Mouse (Mus musculus): ENCODE measurements around the gene Rbms3. TPM values are rescaled to one million over a fixed set of nuclear protein-coding genes. Genes with fewer than 3 reads are reported as not detected.

Rbms3 gene
- polyA plus RNA-seq, 1 experiment from 2014 or later, result 43.1 TPM

DNA sequence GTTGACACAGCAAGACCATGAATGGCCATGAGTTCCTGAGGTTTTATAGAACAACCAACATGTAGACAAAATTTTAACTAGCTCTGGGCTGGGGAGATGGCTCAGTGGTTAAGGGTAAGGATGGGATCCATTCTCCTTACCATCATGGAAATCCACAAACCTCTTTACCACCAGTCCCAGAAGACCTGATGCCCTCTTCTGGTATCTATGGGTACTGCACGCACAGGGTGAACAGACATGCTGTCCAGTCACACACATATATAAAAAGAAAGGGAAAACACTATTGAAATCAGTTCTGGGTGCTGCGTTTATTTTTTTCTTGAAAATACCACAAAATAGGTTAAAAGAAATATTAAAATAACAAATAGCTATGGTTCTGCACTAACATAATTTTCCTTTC is 577.8 kb downstream of the Rbms3 start:
- Histone ChIP-seq H3K4me3 (ENCODE audit: low read length) (no peak overlapping the region), H3K27me3 (replicated peaks; ENCODE audit: control insufficient read depth, insufficient read depth, low read length) (no peaks in the 10 kb centered on the region), H3K9ac (ENCODE audit: low read depth, low read length) (no peak overlapping the region), H3K4me1 (ENCODE audit: control insufficient read depth, insufficient read depth, low read length) (peaks cover 5% of the 10 kb centered on the region; the same call in 1 of the 2 replicates), H3K9me3 (ENCODE audit: control insufficient read depth, low read length) (no peaks in the 10 kb centered on the region), H3K4me2 (ENCODE audit: low read depth, low read length) (no peak overlapping the region), H3K36me3 (ENCODE audit: control insufficient read depth, insufficient read depth, low read length) (no peaks in the 10 kb centered on the region), H3K27ac (ENCODE audit: low read length) (no peak overlapping the region)
- no peak for ATAC-seq
- WGBS, result 94% methylated on average over 2 of the region's 2 CpGs

DNA sequence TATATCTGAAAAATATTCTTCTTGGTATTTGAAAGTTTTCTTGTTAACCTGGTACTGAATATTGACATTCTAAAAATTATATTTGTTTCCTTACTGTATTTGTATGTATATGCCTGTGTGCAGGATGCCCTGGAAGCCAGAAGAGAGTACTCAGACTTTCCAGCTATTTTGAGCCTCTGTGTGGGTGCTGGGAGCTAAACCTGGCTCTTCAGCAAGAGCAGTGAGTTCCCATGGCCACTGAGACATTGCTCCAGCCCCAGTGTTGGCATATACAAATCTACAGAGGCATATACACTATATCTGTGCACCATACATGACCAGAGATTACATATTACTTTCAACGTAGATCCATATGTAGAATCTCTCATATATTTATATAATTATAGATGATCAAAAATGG is 581.1 kb downstream of the Rbms3 start:
- WGBS, result 84% methylated on average over 1 of the region's 1 CpGs
- Histone ChIP-seq H3K36me3 (ENCODE audit: control insufficient read depth, insufficient read depth, low read length) (no peaks in the 10 kb centered on the region), H3K9ac (ENCODE audit: low read depth, low read length) (no peak overlapping the region), H3K4me2 (ENCODE audit: low read depth, low read length) (no peak overlapping the region), H3K27me3 (replicated peaks; ENCODE audit: control insufficient read depth, insufficient read depth, low read length) (no peaks in the 10 kb centered on the region), H3K9me3 (ENCODE audit: control insufficient read depth, low read length) (no peaks in the 10 kb centered on the region), H3K4me3 (ENCODE audit: low read length) (no peak overlapping the region), H3K27ac (ENCODE audit: low read length) (no peak overlapping the region), H3K4me1 (ENCODE audit: control insufficient read depth, insufficient read depth, low read length) (peaks cover 5% of the 10 kb centered on the region; the same call in 1 of the 2 replicates)
- no peak for ATAC-seq

DNA sequence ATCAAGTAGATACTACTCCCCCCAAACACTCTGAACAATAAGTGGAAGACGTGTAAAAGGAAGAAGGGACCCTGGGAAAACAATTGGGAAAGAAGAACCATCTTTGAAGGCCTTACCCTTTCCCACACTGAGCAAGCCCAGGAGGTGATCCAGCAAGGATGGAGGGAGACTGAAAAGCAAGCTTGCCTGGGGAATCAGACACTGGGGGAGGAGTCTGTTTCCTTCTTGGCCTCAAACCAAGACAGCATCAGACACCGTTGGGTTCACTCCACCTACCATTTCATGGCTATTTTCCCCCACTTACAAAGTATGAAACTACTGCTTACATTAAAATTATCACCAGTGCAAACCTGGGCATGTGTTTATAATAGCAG is 587.7 kb downstream of the Rbms3 start:
- ATAC-seq, result peak; percentile 65
- Histone ChIP-seq H3K36me3 (ENCODE audit: control insufficient read depth, insufficient read depth, low read length) (no peaks in the 10 kb centered on the region), H3K27ac (ENCODE audit: low read length) (peak overlapping the region; percentile 55), H3K9me3 (ENCODE audit: control insufficient read depth, low read length) (no peaks in the 10 kb centered on the region), H3K27me3 (replicated peaks; ENCODE audit: control insufficient read depth, insufficient read depth, low read length) (no peaks in the 10 kb centered on the region), H3K4me3 (ENCODE audit: low read length) (no peak overlapping the region), H3K9ac (ENCODE audit: low read depth, low read length) (no peak overlapping the region), H3K4me2 (ENCODE audit: low read depth, low read length) (no peak overlapping the region), H3K4me1 (ENCODE audit: control insufficient read depth, insufficient read depth, low read length) (peaks cover 9% of the 10 kb centered on the region; the same call in 1 of the 2 replicates)
- WGBS, result 34% methylated on average over 2 of the region's 2 CpGs

DNA sequence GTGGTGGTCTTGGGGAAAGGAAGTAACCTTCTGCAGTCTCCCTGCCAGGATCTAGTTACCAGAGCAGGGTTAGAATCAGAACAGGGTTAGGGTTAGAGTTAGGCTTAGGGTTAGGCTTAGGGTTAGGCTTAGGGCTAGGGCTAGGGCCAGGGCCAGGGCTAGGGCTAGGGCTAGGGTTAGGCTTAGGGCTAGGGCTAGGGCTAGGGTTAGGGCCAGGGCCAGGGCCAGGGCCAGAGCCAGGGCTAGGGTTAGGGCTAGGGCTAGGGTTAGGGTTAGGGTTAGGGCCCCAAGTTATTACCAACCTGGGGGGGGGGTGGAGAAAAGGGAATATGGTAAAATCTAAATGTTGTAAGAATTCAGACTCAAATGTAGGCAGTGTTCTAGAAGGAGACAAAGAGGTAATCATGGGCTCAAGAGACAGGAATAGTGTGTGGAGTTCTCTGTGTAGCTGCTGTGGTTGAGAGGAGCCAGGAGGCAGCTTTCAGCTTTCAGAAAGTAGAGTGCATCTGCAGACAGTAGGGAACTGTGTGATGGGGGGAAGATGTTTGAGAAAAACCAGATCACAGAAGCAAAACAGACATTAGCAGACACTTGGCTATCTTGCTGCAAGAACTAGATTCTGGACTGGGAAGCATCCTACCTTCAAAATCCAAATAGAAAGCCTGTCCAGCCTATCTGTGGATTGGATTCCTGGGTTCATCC is 588.3 kb downstream of the Rbms3 start:
- H3K4me1 ChIP-seq (ENCODE audit: control insufficient read depth, insufficient read depth, low read length), result peaks cover 9% of the 10 kb centered on the region; the same call in 1 of the 2 replicates
- ATAC-seq, result peak; percentile 70

DNA sequence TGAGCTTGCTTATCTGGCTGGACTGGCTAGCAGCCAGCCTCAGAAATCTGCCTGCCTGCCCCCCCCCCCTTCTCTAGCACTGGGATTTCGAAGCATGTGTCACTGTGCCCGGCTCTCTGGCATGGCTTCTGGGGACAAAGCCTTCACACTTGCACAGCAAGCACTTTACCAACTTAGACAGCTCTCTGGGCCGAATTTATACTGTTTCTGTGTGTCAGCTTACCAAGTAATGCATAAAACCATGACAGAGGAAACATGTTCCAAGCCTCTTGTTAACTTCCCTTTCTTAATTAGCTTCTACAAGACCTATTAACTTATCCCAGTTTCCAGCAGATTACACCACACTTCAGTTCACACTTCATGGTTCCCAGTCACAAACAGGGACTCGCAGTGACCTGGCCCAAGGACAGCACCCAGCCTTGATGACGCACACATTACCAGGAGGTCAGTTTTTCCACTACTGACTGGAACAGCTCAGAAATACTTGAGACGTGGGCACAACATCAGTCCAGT is 589.7 kb downstream of the Rbms3 start:
- WGBS, result 61% methylated on average over 6 of the region's 6 CpGs
- ATAC-seq, result no peak
- Histone ChIP-seq H3K9me3 (ENCODE audit: control insufficient read depth, low read length) (no peaks in the 10 kb centered on the region), H3K4me2 (ENCODE audit: low read depth, low read length) (no peak overlapping the region), H3K36me3 (ENCODE audit: control insufficient read depth, insufficient read depth, low read length) (no peaks in the 10 kb centered on the region), H3K4me3 (ENCODE audit: low read length) (no peak overlapping the region), H3K9ac (ENCODE audit: low read depth, low read length) (no peak overlapping the region), H3K4me1 (ENCODE audit: control insufficient read depth, insufficient read depth, low read length) (peaks cover 9% of the 10 kb centered on the region; the same call in 1 of the 2 replicates), H3K27me3 (replicated peaks; ENCODE audit: control insufficient read depth, insufficient read depth, low read length) (no peaks in the 10 kb centered on the region), H3K27ac (ENCODE audit: low read length) (no peak overlapping the region)

More for the DNA sequence above, 588.3 kb downstream of the Rbms3 start:
- no peak overlapping the region for H3K9ac ChIP-seq (ENCODE audit: low read depth, low read length)
- H3K27ac ChIP-seq (ENCODE audit: low read length), result peak overlapping the region; percentile 55
- no peaks in the 10 kb centered on the region for H3K9me3 ChIP-seq (ENCODE audit: control insufficient read depth, low read length)
- H3K4me3 ChIP-seq (ENCODE audit: low read length), result no peak overlapping the region
- H3K36me3 ChIP-seq (ENCODE audit: control insufficient read depth, insufficient read depth, low read length), result no peaks in the 10 kb centered on the region
- no peak overlapping the region for H3K4me2 ChIP-seq (ENCODE audit: low read depth, low read length)
- H3K27me3 ChIP-seq (replicated peaks; ENCODE audit: control insufficient read depth, insufficient read depth, low read length), result no peaks in the 10 kb centered on the region

DNA sequence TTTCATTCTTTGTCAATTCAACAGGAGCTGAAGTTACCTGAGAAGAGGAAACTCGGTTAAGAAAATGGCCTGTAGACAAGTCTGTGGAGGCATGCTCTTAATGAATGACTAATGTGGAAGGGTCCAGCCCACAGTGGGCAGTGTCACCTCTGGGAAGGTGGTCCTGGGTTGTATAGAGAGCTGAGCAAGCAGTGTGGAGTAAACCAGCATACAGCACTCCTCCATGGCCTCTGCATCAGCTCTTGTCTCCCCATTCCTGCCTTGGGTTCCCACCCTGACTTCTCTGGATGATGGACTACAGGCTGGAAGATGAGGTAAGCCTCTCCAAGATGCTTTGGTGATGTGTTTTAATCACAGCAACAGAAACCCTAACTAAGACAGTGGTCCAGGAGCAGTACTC is 597.0 kb downstream of the Rbms3 start:
- Histone ChIP-seq H3K4me1 (ENCODE audit: control insufficient read depth, insufficient read depth, low read length) (peaks cover 15% of the 10 kb centered on the region), H3K9me3 (ENCODE audit: control insufficient read depth, low read length) (no peaks in the 10 kb centered on the region), H3K36me3 (ENCODE audit: control insufficient read depth, insufficient read depth, low read length) (no peaks in the 10 kb centered on the region), H3K27me3 (replicated peaks; ENCODE audit: control insufficient read depth, insufficient read depth, low read length) (no peaks in the 10 kb centered on the region), H3K9ac (ENCODE audit: low read depth, low read length) (no peak overlapping the region), H3K4me3 (ENCODE audit: low read length) (no peak overlapping the region), H3K27ac (ENCODE audit: low read length) (no peak overlapping the region), H3K4me2 (ENCODE audit: low read depth, low read length) (no peak overlapping the region)
- ATAC-seq, result no peak
- 97% methylated on average over 1 of the region's 1 CpGs for WGBS

DNA sequence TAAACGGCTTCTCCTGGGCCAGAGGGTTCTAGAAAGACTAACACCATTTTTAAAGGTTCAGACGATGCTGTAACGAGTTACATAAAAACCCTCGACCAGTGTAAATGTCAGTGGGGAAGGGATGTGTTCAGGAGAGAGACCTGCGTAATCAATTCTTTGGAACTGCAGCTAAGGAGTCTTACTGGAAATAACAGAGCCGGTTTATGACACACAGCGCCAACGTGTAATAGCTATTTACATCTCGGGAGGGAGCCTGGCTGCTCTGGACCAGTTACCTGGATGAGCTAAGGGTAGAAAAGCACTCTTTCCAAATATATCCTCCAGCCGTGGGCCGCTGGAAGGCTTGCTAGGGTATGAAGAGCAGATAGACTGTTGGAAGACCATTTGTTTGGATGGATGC is 598.5 kb downstream of the Rbms3 start:
- Histone ChIP-seq H3K4me2 (ENCODE audit: low read depth, low read length) (peak overlapping the region; percentile 3; the same call in 1 of the 2 replicates), H3K36me3 (ENCODE audit: control insufficient read depth, insufficient read depth, low read length) (no peaks in the 10 kb centered on the region), H3K9ac (ENCODE audit: low read depth, low read length) (no peak overlapping the region), H3K9me3 (ENCODE audit: control insufficient read depth, low read length) (no peaks in the 10 kb centered on the region), H3K4me1 (ENCODE audit: control insufficient read depth, insufficient read depth, low read length) (peaks cover 15% of the 10 kb centered on the region), H3K27me3 (replicated peaks; ENCODE audit: control insufficient read depth, insufficient read depth, low read length) (no peaks in the 10 kb centered on the region), H3K27ac (ENCODE audit: low read length) (peak overlapping the region; percentile 60), H3K4me3 (ENCODE audit: low read length) (no peak overlapping the region)
- WGBS, result 28% methylated on average over 11 of the region's 11 CpGs
- peak; percentile 67 for ATAC-seq

DNA sequence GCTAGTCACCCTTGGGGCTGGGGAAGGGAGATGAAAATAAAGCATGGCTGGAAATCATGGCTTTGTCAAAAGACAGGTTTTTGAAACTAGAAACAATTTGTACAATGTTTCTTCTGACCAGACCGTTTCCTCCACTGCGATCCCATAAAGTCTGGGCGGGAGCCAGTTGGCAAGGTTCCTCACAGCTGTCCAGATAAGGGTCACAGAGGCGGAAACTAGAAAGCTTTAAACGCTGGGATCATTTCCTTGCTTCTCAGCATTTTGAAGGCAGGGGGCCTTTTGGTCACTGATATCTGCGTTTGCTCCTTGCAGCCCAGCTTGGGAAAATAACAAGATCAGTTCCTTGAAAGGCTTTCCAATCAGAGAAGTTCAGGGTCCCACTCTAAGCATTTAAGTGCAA is 598.9 kb downstream of the Rbms3 start:
- Histone ChIP-seq H3K4me3 (ENCODE audit: low read length) (no peak overlapping the region), H3K4me2 (ENCODE audit: low read depth, low read length) (peak overlapping the region; percentile 3; the same call in 1 of the 2 replicates), H3K9ac (ENCODE audit: low read depth, low read length) (no peak overlapping the region), H3K36me3 (ENCODE audit: control insufficient read depth, insufficient read depth, low read length) (no peaks in the 10 kb centered on the region), H3K27ac (ENCODE audit: low read length) (peak overlapping the region; percentile 60), H3K27me3 (replicated peaks; ENCODE audit: control insufficient read depth, insufficient read depth, low read length) (no peaks in the 10 kb centered on the region), H3K4me1 (ENCODE audit: control insufficient read depth, insufficient read depth, low read length) (peaks cover 15% of the 10 kb centered on the region), H3K9me3 (ENCODE audit: control insufficient read depth, low read length) (no peaks in the 10 kb centered on the region)
- ATAC-seq, result peak; percentile 90
- 5% methylated on average over 6 of the region's 6 CpGs for WGBS

DNA sequence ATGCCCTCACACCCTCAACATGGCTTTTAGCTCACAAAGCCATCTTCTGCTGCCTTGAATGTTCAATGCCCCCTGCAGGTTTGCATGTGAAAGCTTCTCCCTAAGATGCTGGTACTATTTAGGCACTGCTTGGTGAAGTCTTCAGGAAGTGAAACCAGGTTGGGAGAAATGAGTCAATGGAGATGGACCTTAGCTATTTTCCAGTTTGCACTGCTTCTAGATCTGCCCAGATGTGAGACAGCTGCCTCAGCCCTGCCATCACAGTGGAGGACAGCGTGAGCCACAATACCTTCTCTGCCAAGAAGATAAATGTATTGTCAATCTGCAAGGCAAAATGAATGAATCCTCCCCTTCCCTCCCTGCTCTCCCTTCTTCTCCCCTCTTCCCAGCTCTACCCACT is 599.8 kb downstream of the Rbms3 start:
- 65% methylated on average over 1 of the region's 1 CpGs for WGBS

More for the DNA sequence above, 599.8 kb downstream of the Rbms3 start:
- Histone ChIP-seq H3K9ac (ENCODE audit: low read depth, low read length) (no peak overlapping the region), H3K9me3 (ENCODE audit: control insufficient read depth, low read length) (no peaks in the 10 kb centered on the region), H3K27me3 (replicated peaks; ENCODE audit: control insufficient read depth, insufficient read depth, low read length) (no peaks in the 10 kb centered on the region), H3K27ac (ENCODE audit: low read length) (no peak overlapping the region), H3K4me2 (ENCODE audit: low read depth, low read length) (no peak overlapping the region), H3K4me1 (ENCODE audit: control insufficient read depth, insufficient read depth, low read length) (peaks cover 15% of the 10 kb centered on the region), H3K36me3 (ENCODE audit: control insufficient read depth, insufficient read depth, low read length) (no peaks in the 10 kb centered on the region), H3K4me3 (ENCODE audit: low read length) (no peak overlapping the region)
- no peak for ATAC-seq
